Mouse (Mus musculus): Measurements from ENCODE around the gene Scn3b.

DNA sequence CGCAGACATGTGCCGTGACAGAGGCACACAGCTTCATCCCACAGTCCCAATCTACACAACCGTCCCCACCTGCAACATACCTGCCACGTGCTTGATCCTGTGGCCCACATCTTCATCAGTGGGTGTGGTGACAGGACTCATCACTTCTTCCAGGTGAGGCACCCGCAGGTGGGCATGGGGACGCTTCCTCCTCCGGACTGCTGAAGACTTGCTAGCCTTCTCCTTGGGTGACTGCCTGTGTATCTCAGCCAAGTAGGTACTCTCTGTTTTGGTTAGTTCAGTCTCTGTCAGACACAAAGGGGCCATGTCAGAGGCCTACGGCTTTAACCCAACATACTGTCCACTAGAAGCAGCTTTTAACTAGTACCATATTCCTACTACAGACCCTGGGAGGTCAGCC lies 35.2 kb downstream of the Scn3b start:
- TF ChIP-seq GATA1 (IDR thresholded peaks at IDR 0.05; ENCODE audit: low read length), result no peak
- no peak for TF ChIP-seq TAL1 (IDR thresholded peaks at IDR 0.05; ENCODE audit: low read length)
